Mouse (Mus musculus) stomach, embryonic 15.5 days (tissue): ENCODE results near the gene Plekhg3. TPM values are rescaled to one million over a fixed set of nuclear protein-coding genes. Genes with fewer than 3 reads are reported as not detected.

Experiments
- ATAC-seq: fragments of 200-750 bp; cut with Nextera tagmentation; 2 replicates; pipeline ENCODE4 v1.8.0; 2017; ENCODE audit warnings: low read depth, moderate number of reproducible peaks, moderate TSS enrichment; ENCODE audit not compliant: insufficient read depth, low FRiP score
- H3K27ac ChIP-seq: fragments of 300-500 bp; sonication (generic); 2 replicates; pipeline ENCODE4 v1.5.1; 2015; ENCODE audit warnings: mild to moderate bottlenecking, inconsistent platforms
- H3K27me3 ChIP-seq: fragments of 300-500 bp; sonication (generic); replicated peaks from 2 replicates; pipeline ENCODE4 v1.6.1; 2015; ENCODE audit warnings: inconsistent platforms
- H3K36me3 ChIP-seq: fragments of 300-500 bp; sonication (generic); 2 replicates; pipeline ENCODE4 v1.6.1; 2015; ENCODE audit warnings: inconsistent platforms
- H3K4me1 ChIP-seq: fragments of 300-500 bp; sonication (generic); 2 replicates; pipeline ENCODE4 v1.6.1; 2015; ENCODE audit warnings: inconsistent platforms
- H3K4me2 ChIP-seq: fragments of 300-500 bp; sonication (generic); 2 replicates; pipeline ENCODE4 v1.6.1; 2015; ENCODE audit warnings: mild to moderate bottlenecking, inconsistent platforms
- H3K4me3 ChIP-seq: fragments of 300-500 bp; sonication (generic); replicated peaks from 2 replicates; pipeline ENCODE4 v1.5.1; 2015; ENCODE audit warnings: inconsistent platforms
- H3K9ac ChIP-seq: fragments of 300-500 bp; sonication (generic); 2 replicates; pipeline ENCODE4 v1.6.1; 2015; ENCODE audit warnings: inconsistent platforms
- H3K9me3 ChIP-seq: fragments of 300-500 bp; sonication (generic); 2 replicates; pipeline ENCODE4 v1.6.1; 2016; ENCODE audit warnings: inconsistent platforms
- WGBS: fragments of 180-500 bp; shearing (Covaris S2); methylation state at CpG from one replicate; pipeline ENCODE4 v1.1.7; 2015; 5-methylcytosine and 5-hydroxymethylcytosine counted together
- polyA plus RNA-seq: library from polyadenylated mRNA; unstranded; fragments of >200 nt; fragmentation: Nextera tagmentation; extraction: Ambion mirVana; gene quantifications from 2 replicates; pipeline ENCODE4 v1.2.1, GENCODE M21; 2015

The Plekhg3 gene
- polyA plus RNA-seq, 1 experiment from 2014 or later: 11.5 TPM

DNA sequence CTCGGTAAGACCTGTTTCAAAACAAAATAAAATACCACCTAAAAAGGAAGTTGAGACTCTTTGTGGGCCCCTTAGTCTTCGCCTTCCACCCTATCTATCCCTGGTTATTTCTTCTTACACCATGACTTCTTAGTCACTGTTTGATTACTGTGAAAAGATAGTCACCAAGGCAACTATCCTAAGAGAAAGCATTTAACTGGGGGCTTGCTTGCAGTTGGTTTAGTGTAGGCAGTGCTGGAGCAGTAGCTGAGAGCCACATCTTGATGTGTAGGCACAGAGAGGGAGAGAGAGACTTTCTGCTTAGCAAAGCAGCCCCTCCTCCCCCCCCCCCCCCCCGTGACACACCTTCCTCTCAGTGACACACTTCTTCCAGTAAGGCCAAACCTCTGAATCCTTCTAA is 29.8 kb upstream of the Plekhg3 start:
- ATAC-seq: peak; percentile 74
- Histone ChIP-seq H3K9ac (no peak overlapping the region), H3K36me3 (no peaks in the 10 kb centered on the region), H3K4me1 (peaks cover 8% of the 10 kb centered on the region; the same call in 1 of the 2 replicates), H3K4me2 (no peak overlapping the region), H3K27ac (peak overlapping the region; percentile 45; the same call in 1 of the 2 replicates), H3K27me3 (no peaks in the 10 kb centered on the region), H3K9me3 (no peaks in the 10 kb centered on the region), H3K4me3 (no peak overlapping the region)
- 36% methylated on average over 3 of the region's 3 CpGs for WGBS

DNA sequence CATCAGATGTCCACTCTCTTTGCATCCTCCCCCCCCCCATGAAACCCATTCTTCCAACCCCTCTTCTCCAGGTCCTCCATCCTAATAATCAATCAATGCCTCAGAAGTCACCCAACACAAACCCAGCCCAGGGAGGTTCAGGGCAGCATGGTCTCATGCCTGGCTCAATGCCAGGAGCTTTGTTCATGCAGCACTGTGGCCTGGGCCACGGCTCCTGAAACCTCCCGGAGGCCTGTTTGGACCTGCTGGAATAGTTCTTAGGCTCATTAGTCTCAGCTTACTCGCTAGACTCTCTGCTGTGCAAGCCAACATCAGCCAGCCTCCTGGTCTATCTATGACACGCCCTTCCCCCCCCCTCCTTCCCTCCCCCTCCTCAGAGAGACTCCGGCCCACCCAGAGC is 27.7 kb upstream of the Plekhg3 start:
- ATAC-seq: peak; percentile 59
- Histone ChIP-seq H3K4me1 (peaks cover 15% of the 10 kb centered on the region; the same call in 1 of the 2 replicates), H3K36me3 (no peaks in the 10 kb centered on the region), H3K27ac (peak overlapping the region; percentile 57), H3K4me3 (no peak overlapping the region), H3K27me3 (no peaks in the 10 kb centered on the region), H3K9me3 (no peaks in the 10 kb centered on the region), H3K4me2 (no peak overlapping the region), H3K9ac (no peak overlapping the region)
- 48% methylated on average over 5 of the region's 5 CpGs for WGBS

DNA sequence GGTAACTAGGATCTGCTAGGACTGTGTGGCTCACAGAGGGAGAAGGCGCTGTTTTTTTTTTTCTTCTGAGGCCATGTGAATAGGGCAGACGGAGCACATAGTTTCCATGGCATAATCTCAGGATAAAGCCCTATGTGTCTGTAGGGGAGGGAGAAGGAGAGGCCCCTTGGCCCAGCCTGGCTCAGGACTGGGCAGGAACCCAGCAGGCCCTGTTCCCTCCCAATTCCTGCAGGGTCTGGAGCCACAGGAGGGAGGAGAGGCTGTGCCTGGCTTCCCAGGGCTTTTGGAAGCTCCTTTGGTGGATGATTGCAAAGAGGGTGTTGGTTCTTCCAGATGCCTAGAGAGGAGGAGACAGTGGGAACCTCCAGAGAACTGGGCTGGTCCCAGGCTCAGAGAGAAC is 24.2 kb upstream of the Plekhg3 start:
- peaks cover 10% of the 10 kb centered on the region; the same call in 1 of the 2 replicates for H3K4me1 ChIP-seq

DNA sequence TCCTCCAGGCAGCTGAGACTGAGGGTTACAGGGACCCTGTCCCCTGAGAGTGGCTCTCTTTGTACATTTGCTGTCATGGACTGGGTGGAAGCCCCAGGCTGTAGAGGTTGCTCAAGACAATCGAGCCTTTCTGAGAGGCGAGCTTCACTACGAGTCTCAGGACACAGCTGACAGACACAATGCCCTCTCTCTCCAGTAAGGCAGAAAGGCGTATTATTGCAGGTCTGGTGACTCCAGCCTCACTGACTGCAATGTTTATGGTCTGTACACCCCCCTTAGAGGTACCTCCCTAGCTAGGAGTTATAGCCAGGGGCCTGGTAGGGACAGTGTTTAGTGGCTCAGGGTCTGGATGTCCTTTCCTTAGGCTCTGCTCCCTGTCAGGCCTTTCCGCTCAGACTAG is 22.9 kb upstream of the Plekhg3 start:
- Histone ChIP-seq H3K9me3 (no peaks in the 10 kb centered on the region), H3K4me1 (peaks cover 7% of the 10 kb centered on the region; the same call in 1 of the 2 replicates), H3K4me2 (no peak overlapping the region), H3K9ac (no peak overlapping the region), H3K4me3 (no peak overlapping the region), H3K27me3 (no peaks in the 10 kb centered on the region), H3K27ac (no peak overlapping the region), H3K36me3 (no peaks in the 10 kb centered on the region)
- 73% methylated on average over 5 of the region's 5 CpGs for WGBS
- ATAC-seq: no peak

More for the DNA sequence above, 24.2 kb upstream of the Plekhg3 start:
- Histone ChIP-seq H3K27ac (peak overlapping the region; percentile 73), H3K9me3 (no peaks in the 10 kb centered on the region), H3K4me3 (no peak overlapping the region), H3K9ac (no peak overlapping the region), H3K27me3 (no peaks in the 10 kb centered on the region), H3K4me2 (no peak overlapping the region), H3K36me3 (no peaks in the 10 kb centered on the region)
- ATAC-seq: peak; percentile 59; the same call in 1 of the 2 replicates
- WGBS: 41% methylated on average over 2 of the region's 2 CpGs

DNA sequence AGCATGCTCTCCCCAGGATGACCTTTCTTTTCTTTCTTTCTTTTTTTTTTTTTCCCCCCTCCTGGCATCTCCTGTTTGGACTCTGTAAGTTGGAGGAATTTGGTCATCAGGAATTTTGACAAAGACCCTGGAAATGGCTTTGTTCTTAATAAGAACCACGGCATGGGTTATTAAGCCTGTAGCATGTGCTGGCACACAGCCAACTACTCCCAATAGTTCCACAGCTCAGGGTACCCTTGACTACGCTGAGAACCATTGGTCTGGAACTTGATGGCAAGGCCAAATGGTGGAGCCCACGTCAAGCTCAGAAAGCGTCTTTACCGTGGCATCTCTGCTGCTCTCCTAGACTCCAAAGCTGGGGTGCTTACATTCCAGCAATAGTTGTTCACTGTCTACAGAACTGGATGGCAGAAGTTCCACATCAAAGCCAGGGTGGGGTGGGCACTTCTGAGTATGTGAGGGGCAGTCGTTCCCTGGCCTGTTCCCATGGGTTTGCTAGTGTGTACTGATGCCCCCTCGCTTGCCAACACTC is 21.7 kb upstream of the Plekhg3 start:
- Histone ChIP-seq H3K4me1 (peaks cover 7% of the 10 kb centered on the region; the same call in 1 of the 2 replicates), H3K27me3 (no peaks in the 10 kb centered on the region), H3K27ac (no peak overlapping the region), H3K4me2 (no peak overlapping the region), H3K4me3 (no peak overlapping the region), H3K36me3 (no peaks in the 10 kb centered on the region), H3K9me3 (no peaks in the 10 kb centered on the region), H3K9ac (no peak overlapping the region)
- ATAC-seq: no peak
- WGBS: 75% methylated on average over 7 of the region's 7 CpGs

DNA sequence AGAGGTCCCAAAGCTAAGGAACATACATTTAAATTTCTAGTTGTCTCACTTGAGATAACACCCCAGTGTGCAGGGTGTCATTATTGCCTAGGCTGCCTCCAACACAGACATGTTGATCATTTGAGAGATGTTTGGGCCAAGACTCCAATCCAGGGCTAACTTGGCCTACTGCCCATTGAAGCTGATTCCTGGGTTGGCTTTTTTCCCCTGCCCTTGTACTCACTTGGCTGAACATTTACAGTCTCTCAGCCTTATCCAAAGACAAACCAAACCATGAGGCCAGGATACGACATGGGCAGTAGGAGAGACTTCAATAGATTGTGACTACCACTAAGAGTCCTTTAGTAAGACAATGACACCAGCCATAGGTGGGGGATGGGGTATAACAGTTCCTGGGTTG is 18.0 kb upstream of the Plekhg3 start:
- Histone ChIP-seq H3K4me1 (no peaks in the 10 kb centered on the region), H3K4me3 (no peak overlapping the region), H3K27ac (no peak overlapping the region), H3K36me3 (no peaks in the 10 kb centered on the region), H3K27me3 (no peaks in the 10 kb centered on the region), H3K9ac (no peak overlapping the region), H3K9me3 (no peaks in the 10 kb centered on the region), H3K4me2 (no peak overlapping the region)
- WGBS: 38% methylated on average over 1 of the region's 1 CpGs
- no peak for ATAC-seq

DNA sequence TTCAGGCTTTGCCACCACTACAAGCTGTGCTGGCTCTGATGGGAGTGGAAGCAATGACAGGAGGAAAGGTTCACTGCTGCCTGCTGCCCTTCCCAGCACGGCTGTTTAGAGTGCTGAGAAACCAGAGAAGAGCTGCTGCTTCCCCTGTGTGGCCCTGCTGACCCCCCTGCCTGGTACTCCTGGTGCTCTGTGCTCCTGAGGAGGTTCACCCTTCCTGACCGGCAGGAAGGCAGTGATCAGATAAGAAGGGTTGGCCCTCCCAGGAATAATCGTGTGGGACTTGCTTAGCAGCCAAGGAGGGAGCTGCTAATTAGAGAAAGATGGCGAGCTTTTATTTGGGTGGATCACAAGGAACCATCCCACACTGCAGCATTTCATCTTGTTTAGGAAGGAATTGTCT is 15.8 kb upstream of the Plekhg3 start:
- Histone ChIP-seq H3K4me1 (no peaks in the 10 kb centered on the region), H3K4me3 (no peak overlapping the region), H3K9ac (no peak overlapping the region), H3K4me2 (no peak overlapping the region), H3K27ac (no peak overlapping the region), H3K27me3 (no peaks in the 10 kb centered on the region), H3K9me3 (no peaks in the 10 kb centered on the region), H3K36me3 (no peaks in the 10 kb centered on the region)
- 18% methylated on average over 4 of the region's 4 CpGs for WGBS
- no peak for ATAC-seq

DNA sequence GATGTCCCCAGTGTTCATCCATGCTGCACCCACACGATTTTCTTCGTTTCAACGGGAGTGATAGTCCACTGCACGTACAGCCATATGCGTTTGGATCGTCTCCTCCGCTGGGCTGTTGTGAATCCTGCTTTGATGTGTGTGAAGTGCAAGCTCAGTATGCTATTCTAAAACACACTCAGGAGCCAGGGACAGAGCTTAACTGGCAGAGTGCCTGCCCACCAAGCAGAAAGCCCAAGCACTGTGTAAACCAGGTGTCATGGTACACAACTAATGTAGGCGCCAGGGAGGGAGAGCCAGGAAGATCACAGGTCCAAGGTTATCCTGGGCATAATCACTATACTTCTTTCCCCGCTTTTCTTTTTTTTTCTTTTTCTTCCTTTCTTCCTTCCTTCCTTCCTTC is 12.7 kb upstream of the Plekhg3 start:
- Histone ChIP-seq H3K9ac (no peak overlapping the region), H3K4me2 (no peak overlapping the region), H3K36me3 (no peaks in the 10 kb centered on the region), H3K4me1 (no peaks in the 10 kb centered on the region), H3K27me3 (no peaks in the 10 kb centered on the region), H3K9me3 (no peaks in the 10 kb centered on the region), H3K27ac (no peak overlapping the region), H3K4me3 (no peak overlapping the region)
- ATAC-seq: no peak
- WGBS: 83% methylated on average over 9 of the region's 9 CpGs

DNA sequence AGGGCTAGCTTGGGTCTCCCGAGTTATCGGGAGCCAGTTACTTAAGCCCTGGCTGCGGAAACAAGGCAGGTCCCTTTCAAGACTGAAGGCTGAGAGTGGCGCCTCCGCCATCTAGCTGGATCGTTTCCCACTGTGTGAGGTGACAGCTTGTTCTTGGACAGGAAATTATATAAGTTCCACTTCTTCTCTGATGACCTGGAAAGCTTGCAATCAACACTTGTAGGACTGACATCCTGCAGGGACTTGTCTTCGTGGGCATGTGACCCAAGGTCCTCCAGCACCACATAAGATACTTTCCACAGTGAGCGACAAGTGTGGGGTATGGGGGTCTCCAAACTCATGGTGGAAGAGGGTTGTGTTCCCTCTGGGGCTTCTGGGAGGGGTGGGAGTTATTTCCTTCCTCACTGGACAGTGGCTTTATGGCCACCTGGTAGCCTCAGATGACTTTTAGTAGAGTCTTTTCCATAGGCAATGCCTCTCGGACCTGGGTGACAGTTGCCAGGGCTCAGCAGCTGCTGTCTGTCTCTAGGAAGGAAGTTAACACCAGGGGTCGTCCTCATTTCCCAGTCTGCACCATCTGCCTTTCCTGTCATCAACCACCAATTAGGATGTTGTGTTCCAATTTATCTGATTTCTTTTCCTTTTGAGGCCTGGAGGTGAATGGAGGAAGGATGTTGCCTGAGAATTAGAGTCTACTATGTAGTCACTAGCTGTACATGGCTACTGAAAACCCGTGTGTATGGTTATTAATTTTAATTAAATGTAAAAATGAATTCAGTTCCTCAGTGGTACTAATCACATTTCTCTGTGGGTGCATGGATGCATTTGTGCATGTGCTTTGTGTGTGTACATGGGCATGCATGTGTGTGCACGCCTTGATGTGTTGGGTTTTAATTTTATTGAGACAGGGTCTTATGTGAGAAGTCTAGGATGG is 11.5 kb upstream of the Plekhg3 start:
- ATAC-seq: no peak
- Histone ChIP-seq H3K4me1 (no peaks in the 10 kb centered on the region), H3K36me3 (no peaks in the 10 kb centered on the region), H3K9ac (no peak overlapping the region), H3K4me2 (no peak overlapping the region), H3K9me3 (no peaks in the 10 kb centered on the region), H3K4me3 (no peak overlapping the region), H3K27ac (no peak overlapping the region), H3K27me3 (no peaks in the 10 kb centered on the region)
- WGBS: 77% methylated on average over 12 of the region's 12 CpGs

DNA sequence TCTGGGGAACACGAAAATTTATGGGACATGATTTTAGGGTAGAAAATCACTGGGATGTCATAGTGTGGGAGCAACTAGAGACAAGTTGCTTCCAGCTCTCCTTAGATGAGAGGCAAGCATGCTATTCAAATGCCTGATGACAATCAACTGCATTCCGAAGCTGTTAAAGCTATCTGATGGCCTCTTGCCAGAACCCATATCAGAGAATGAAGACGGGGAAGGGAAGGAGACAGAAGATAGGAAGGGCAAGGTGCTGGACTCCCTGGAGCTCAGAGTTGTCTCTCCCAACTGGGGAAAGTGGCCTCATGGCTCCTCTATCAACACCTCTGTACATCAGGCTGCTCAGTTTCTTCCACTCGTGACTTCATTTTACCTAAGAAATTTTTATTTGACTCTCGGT is 7.0 kb upstream of the Plekhg3 start:
- Histone ChIP-seq H3K9ac (no peak overlapping the region), H3K9me3 (no peaks in the 10 kb centered on the region), H3K4me2 (no peak overlapping the region), H3K36me3 (no peaks in the 10 kb centered on the region), H3K4me3 (no peak overlapping the region), H3K4me1 (0 out of 2 replicates have a peak, but pooled peaks cover 10% of the 10 kb centered on the region), H3K27ac (no peak overlapping the region), H3K27me3 (no peaks in the 10 kb centered on the region)
- ATAC-seq: no peak
- WGBS: 71% methylated on average over 5 of the region's 5 CpGs

DNA sequence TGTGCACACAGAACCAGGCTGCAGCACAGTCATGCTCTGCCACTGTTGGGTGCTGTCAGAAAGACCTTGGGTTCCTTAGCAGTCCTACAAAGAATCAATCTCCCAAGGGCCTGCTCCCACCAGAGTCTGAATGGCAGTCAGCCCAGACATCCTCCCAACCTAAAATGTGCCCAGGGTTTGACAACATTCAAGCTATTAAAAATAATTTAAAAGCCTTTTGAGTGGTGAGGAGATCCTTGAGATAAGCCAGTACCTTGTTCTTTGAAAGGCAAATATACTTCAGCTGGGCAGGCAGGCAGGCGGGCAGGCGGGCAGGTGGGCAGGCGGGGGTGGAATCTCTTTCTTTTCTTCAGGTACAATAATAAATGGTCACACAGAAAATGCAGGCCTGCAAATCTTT is 5.8 kb upstream of the Plekhg3 start:
- Histone ChIP-seq H3K9me3 (no peaks in the 10 kb centered on the region), H3K4me2 (no peak overlapping the region), H3K4me1 (0 out of 2 replicates have a peak, but pooled peaks cover 10% of the 10 kb centered on the region), H3K27me3 (no peaks in the 10 kb centered on the region), H3K4me3 (no peak overlapping the region), H3K9ac (no peak overlapping the region), H3K27ac (no peak overlapping the region), H3K36me3 (no peaks in the 10 kb centered on the region)
- ATAC-seq: no peak
- WGBS: 65% methylated on average over 3 of the region's 3 CpGs

DNA sequence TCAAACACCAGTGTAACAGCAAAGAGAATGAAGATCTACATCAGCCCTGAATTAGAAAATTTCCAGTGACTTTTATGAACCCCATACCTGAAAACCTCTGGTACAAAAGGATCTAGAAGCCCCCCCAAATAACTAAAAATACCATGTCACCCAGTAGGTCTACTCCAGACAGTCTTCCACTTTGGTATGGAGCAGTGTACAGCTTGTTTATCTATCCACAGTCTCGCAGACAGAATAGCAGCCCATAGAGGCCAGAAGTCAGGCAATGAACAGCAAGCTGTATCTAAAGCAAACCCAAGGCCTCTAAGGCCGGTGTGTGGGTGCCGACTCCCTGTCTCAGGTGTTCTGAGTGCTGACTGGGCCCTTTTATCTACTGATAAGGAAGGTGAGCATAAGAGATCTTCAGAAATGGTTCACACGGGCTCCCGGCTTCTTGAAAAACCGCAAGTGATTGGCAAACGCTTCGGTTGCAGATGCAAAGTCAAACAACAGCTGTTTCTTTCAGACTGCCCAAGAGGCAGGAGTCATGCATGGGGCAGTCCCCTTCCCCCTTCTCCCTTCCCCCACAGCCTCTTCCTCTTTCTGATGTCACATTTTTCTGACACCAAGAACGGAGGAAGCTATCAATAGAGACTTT is 3.3 kb upstream of the Plekhg3 start:
- Histone ChIP-seq H3K27me3 (no peaks in the 10 kb centered on the region), H3K4me1 (0 out of 2 replicates have a peak, but pooled peaks cover 10% of the 10 kb centered on the region), H3K4me2 (no peak overlapping the region), H3K9ac (no peak overlapping the region), H3K4me3 (no peak overlapping the region), H3K36me3 (no peaks in the 10 kb centered on the region), H3K9me3 (no peaks in the 10 kb centered on the region), H3K27ac (0 out of 2 replicates have a peak overlapping the region, but pooled peaks have one; percentile 1)
- 38% methylated on average over 9 of the region's 9 CpGs for WGBS
- peak; percentile 38; the same call in 1 of the 2 replicates for ATAC-seq
